Mouse (Mus musculus): ENCODE data around the gene Fndc3b.

DNA sequence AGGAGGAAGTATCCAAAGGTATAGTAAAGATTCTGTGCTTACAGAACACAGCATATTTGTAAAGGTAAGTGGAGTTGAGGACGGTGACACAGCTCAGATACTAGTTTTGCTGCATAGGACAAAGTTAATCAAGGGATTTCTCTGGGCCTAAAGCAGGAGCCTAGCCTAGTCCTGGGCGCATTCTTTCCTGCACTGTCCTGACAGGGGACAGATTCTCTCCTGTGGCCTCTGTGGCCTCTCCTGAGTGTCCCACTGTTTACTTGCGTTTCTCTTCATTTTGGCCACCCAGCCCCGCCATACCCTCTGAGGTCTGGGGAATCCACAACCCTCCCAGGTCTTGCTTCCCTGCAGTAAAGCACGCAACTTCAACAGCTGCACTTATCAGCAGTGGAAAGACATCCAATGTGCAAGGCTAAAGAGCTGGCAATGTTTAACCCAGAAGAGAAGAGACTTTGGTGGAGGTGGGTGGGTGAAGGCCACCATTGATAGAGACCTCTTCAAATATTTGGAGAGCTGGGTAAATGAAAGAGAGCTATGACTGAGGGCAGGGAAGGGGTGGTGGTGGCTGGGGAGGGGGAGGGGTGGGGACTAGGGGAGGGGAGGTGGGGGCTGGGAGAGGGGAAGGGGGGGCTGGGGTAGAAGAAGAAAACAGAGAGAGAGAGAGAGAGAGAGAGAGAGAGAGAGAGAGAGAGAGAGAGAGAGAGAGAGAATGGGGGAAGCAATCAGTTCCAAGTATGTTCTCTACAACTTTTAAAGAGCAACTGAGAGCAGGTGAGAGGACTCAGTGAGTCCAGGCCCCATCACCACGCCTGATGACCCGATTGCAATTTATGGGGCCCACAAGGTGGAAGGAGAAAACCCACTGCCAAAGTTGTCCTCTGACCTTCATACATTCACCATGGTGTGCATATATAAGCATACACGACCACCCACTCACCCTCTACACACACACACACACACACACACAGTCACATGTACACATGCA, 18.0 kb upstream of the Fndc3b start:
- TF ChIP-seq CTCF (IDR thresholded peaks at IDR 0.05; ENCODE audit: low read depth) (no peak), EP300 (IDR thresholded peaks at IDR 0.05; ENCODE audit: low read depth) (no peak)

Measured in liver, postnatal 0 days (tissue).